In the genomic region with DNA sequence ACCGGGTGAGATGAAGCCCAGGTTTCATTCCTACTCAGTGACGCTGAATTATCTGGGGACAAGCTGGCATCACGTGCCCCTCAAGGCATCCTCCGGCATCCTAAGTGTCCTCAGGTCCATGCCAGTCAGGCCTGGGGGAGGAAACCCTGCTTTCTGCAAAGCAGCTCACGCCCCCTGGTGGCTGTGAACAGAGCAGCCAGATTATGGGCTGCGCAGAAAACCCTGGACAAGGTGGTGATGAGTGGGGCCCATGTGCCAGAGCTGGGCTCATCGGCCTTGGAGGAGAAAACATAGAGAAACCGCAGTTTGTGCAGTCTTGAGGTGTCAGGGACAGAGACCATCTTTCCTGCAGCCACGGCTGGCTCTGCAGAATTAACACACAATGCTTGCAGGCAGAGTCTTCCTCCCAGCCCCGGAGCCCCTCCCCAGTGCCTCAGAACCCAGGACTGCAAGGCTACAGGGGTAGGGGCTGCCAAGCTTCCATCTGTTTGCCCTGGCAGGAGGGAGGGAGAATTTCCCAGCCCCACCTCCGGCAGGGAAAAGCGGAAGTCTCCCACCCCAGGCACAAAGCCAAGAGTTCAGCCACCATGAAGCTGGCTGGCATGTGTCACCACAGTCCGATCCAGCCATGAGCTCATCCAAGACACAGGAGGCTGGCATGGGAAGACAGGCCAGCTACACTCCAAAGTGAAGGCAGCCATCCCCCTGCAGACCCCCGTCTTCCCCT, we compare ENCODE assay signal across 9 mouse cellular contexts.
A peak's percentile ranks its signal among the peaks of the same experiment; 100 is the strongest.
DNase-seq lines count a peak whose midpoint lies in the region; ATAC-seq lines count a peak whose summit lies in the region.
"Had no signal": no experiment of that assay in that cellular context is flagged by ENCODE, and none has a peak within 500 bp of the region (broad histone marks: within the 10 kb centered on the region; RNA-seq: fewer than 3 reads in every experiment).

No protein-coding gene starts in this region.

- no peak overlapping the region for H3K4me3 ChIP-seq in forebrain, embryonic 11.5 days (ENCODE audit: low read depth, low read length)
- no peak overlapping the region for H3K4me3 ChIP-seq in heart, embryonic 13.5 days
- no peak overlapping the region for H3K4me3 ChIP-seq in lung, embryonic 15.5 days
- H3K4me3 ChIP-seq: liver, embryonic 15.5 days had no signal

- peaks cover 6% of the 10 kb centered on the region for H3K4me1 ChIP-seq in forebrain, embryonic 11.5 days (replicated peaks; ENCODE audit: control insufficient read depth, insufficient read depth, low read length)
- peaks cover 17% of the 10 kb centered on the region for H3K4me1 ChIP-seq in heart, embryonic 13.5 days
- H3K4me1 ChIP-seq in lung, embryonic 15.5 days = peaks cover 7% of the 10 kb centered on the region
- H3K4me1 ChIP-seq: liver, embryonic 15.5 days had no signal

- no peak overlapping the region for H3K27ac ChIP-seq in forebrain, embryonic 11.5 days (ENCODE audit: low read depth, low read length)
- H3K27ac ChIP-seq in heart, embryonic 13.5 days (replicated peaks) = no peak overlapping the region
- no peak overlapping the region for H3K27ac ChIP-seq in lung, embryonic 15.5 days
- H3K27ac ChIP-seq: liver, embryonic 15.5 days had no signal

- no peak for ATAC-seq in forebrain, embryonic 11.5 days (replicated peaks; ENCODE audit: low FRiP score)
- ATAC-seq in heart, embryonic 13.5 days (ENCODE audit: extremely low read depth, insufficient number of reproducible peaks, low FRiP score, low TSS enrichment) = 0 out of 2 replicates have a peak, but pooled peaks have one; percentile 43
- peak; percentile 68; the same call in 1 of the 2 replicates for ATAC-seq in lung, embryonic 15.5 days (ENCODE audit: borderline replicate concordance, extremely low read depth, low FRiP score, low TSS enrichment)

- H3K9ac ChIP-seq in forebrain, embryonic 11.5 days (ENCODE audit: low read length) = no peak overlapping the region
- H3K9ac ChIP-seq in heart, embryonic 13.5 days = no peak overlapping the region
- H3K9ac ChIP-seq in lung, embryonic 15.5 days = no peak overlapping the region
- H3K9ac ChIP-seq: liver, embryonic 15.5 days had no signal

- H3K36me3 ChIP-seq in forebrain, embryonic 11.5 days (ENCODE audit: control insufficient read depth, insufficient read depth, low read length) = no peaks in the 10 kb centered on the region
- no peaks in the 10 kb centered on the region for H3K36me3 ChIP-seq in heart, embryonic 13.5 days
- no peaks in the 10 kb centered on the region for H3K36me3 ChIP-seq in lung, embryonic 15.5 days
- H3K36me3 ChIP-seq: liver, embryonic 15.5 days had no signal

- H3K4me2 ChIP-seq in forebrain, embryonic 11.5 days (ENCODE audit: low read depth, low read length, severe bottlenecking) = no peak overlapping the region
- no peak overlapping the region for H3K4me2 ChIP-seq in heart, embryonic 13.5 days
- peak overlapping the region; percentile 20; the same call in 1 of the 2 replicates for H3K4me2 ChIP-seq in lung, embryonic 15.5 days
- H3K4me2 ChIP-seq: liver, embryonic 15.5 days had no signal

- DNase-seq in MN1 (ENCODE audit: low spot score) = peak; percentile 94
- peak; percentile 60 for DNase-seq in brain, embryonic 18.5 days (ENCODE audit: low read depth, low spot score)
- DNase-seq in forebrain, embryonic 11.5 days (ENCODE audit: low spot score) = peak; percentile 75
- DNase-seq in layer of hippocampus, adult 18-20 months (ENCODE audit: low spot score in 2 of 2) = peak; percentile 62 to 85
- DNase-seq in retina, postnatal 1 day = peak; percentile 73
- peak; percentile 37 to 72 for DNase-seq in urinary bladder, postnatal 4 days (ENCODE audit: low spot score in 2 of 2)

- no peaks in the 10 kb centered on the region for H3K9me3 ChIP-seq in forebrain, embryonic 11.5 days (ENCODE audit: control insufficient read depth, low read length)
- H3K9me3 ChIP-seq in heart, embryonic 13.5 days = no peaks in the 10 kb centered on the region
- H3K9me3 ChIP-seq in lung, embryonic 15.5 days = no peaks in the 10 kb centered on the region
- H3K9me3 ChIP-seq: liver, embryonic 15.5 days had no signal

- whole genome bisulfite sequencing in forebrain, embryonic 11.5 days = 57% methylated on average over 14 of the region's 14 CpGs
- WGBS in heart, embryonic 13.5 days = 29% methylated on average over 14 of the region's 14 CpGs
- whole genome bisulfite sequencing in lung, embryonic 15.5 days = 29% methylated on average over 14 of the region's 14 CpGs

- H3K27me3 ChIP-seq in forebrain, embryonic 11.5 days (ENCODE audit: control insufficient read depth, insufficient read depth, low read length) = peaks cover 17% of the 10 kb centered on the region
- H3K27me3 ChIP-seq in heart, embryonic 13.5 days (replicated peaks) = peaks cover 64% of the 10 kb centered on the region
- peaks cover 49% of the 10 kb centered on the region for H3K27me3 ChIP-seq in lung, embryonic 15.5 days
